Mouse (Mus musculus): ENCODE results near the gene Slc25a26. TPM values are rescaled to one million over a fixed set of nuclear protein-coding genes. Genes with fewer than 3 reads are reported as not detected.
A peak's percentile ranks its signal among the peaks of the same experiment; 100 is the strongest.

The Slc25a26 gene
- total RNA-seq, 2 experiments from 2014 or later, result 13.7 to 15.8 TPM

DNA sequence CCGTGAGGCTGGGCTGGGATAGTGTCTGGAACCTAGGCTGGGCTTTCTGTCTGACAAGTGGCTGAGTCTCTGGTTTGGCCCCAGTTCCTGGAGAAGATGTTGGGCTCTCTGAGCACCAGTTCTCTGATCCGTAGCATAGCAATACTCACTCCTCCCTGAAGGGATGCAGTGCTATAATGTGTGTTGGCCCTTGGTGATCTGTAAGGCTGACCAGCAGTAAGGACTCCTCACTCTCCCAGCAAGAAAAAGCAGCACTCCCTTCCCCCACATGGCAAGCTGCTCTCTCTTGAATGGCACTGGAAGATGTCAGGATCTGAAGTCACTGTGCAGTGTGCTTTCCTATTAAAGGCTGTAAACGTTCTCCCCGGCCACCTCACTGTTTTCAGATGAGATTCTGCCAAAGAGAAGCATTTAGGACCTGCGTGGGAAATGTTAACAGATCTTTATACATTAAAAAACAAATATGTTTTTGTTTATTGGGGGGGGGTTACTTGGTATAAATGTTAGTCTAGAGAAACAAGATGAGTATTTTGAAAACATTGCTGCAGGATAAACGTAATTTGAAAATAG, 94.0 kb downstream of the Slc25a26 start:
- intact Hi-C loops (cut with DNase I), result no loop called here
- DNase-seq (ENCODE audit: low spot score in 2 of 2), result no peak

DNA sequence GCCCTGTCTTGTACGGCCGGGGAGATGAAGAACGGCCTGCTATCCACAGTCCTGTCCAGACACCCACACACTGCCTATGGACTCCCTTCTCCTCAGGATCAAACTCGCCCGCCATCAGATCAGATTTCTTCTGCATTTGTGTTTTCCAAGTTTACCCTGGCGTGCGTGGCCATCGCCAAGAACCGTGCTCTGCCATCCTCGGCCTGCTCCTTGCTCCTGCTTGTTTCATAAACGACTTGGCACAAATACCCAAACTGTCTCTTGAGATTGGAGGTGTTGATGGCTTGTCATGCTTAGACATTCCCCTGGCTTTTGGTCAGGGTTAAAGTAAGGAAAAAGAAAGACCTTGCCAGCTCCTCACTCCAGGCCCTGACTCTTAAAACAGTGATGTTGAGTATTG, 94.6 kb downstream of the Slc25a26 start:
- intact Hi-C loops (cut with DNase I), result no loop called here
- no peak for DNase-seq (ENCODE audit: low spot score in 2 of 2)

GRCm38 (mm10) chr6:94595206-94595605, 95.1 kb downstream of the Slc25a26 start:
- intact Hi-C loops (cut with DNase I), result no loop called here
- DNase-seq (ENCODE audit: low spot score in 2 of 2), result no peak

DNA sequence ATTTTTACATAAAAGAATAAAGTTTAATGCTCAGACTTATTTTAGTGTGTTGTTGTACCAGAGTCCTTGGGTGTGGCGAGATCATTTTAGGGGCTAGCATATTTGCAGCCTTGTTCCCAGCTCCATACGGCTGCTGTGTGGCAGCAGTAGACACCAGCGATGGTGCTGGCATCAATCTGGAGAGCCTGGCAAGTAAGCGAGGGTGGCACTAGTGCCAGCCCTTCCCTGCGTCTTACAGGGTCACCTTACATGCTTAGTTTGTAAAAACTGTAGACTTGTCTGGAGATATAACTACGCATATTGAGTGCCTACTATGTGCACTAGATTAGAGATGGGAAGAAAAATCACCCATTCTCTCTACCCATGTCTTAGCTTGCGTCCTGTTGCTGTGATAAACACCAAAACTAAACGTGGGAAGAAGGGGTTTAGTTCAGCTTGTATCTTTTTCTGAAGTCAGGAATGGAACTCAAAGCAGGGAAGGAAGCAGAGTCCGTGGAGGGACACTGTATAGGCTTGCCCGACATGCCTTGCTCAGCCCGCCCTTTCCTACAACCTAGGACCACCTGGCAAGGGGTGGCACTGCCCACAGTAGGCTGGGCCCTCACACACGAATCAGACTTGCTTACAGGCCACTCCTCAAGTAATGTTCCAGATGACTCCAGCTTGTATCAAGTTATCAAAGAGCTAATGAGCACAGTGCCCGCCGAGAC, 96.1 kb downstream of the Slc25a26 start:
- intact Hi-C loops (cut with DNase I), result no loop called here
- no peak for DNase-seq (ENCODE audit: low spot score in 2 of 2)

- intact Hi-C loops (cut with DNase I), result no loop called here
- no peak for DNase-seq (ENCODE audit: low spot score in 2 of 2)
Measured at GRCm38 (mm10) chr6:94596761-94597485, 96.8 kb downstream of the Slc25a26 start.

GRCm38 (mm10) chr6:94598421-94598820, 98.3 kb downstream of the Slc25a26 start:
- intact Hi-C loops (cut with DNase I), result no loop called here
- DNase-seq (ENCODE audit: low spot score in 2 of 2), result no peak

DNA sequence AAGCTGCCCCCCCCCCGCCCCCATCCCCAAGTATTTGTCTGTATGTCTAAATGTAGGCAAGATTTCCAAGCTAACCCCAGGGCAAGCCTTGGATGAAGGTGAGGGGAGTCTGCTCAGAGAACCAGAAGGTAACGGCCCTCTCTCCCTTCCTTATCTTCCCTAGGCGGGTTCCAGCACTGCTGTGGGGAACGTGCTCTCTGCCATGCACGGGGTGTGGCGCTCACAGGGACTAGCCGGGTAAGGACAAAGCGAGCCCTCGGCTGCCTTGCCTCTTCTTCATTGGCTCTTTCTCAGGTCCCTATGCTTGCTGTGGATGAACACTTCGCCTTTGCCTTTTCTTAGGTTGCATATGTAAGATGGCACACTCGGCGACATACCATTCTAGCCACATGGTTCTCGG, 98.9 kb downstream of the Slc25a26 start:
- intact Hi-C loops (cut with DNase I), result no loop called here
- DNase-seq (ENCODE audit: low spot score in 2 of 2), result no peak

DNA sequence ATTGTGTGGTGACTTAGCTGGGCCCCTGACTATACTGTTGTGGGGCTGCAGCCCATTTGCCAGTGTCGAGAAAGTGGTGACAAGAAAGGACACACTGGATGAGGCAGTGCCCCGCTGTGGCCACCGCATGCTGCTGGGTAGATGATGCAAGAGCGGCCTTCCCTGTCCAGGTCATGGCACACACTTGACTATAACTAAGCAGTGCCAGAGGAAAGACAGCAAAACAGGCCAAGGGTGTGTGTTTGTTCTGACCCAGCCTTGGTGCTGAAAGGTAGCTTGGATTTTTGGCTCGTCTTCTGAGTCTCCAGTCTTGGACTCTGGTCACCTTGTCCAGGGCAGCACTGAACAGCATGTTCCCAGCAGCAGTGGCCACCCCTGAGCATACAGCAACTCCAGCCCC, 101.0 kb downstream of the Slc25a26 start:
- intact Hi-C loops (cut with DNase I), result no loop called here
- DNase-seq (ENCODE audit: low spot score in 2 of 2), result peak in 1 of 2 experiments; percentile 35

DNA sequence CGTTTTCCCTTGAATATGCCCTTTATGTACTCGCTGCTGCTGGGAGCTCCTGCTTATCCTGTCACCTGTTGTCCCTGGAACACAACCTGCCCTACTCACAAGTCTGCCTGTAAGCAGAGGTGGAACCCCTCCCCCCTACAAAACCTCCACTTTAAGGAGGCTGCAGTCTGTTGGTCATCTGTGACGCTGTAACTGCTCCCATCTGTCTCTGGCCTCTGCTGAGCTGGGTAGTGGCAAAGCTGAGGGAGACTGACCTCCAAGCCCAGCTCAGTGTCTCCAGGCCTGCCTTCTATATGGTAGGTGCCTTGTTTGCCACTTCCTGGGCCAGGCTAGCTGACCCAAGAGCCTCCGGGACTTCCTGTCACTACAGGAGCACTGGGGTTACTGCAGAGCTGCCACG, 101.7 kb downstream of the Slc25a26 start:
- DNase-seq (ENCODE audit: low spot score in 2 of 2), result no peak
- intact Hi-C loops (cut with DNase I), result no loop called here

GRCm38 (mm10) chr6:94604072-94604471, 103.9 kb downstream of the Slc25a26 start:
- DNase-seq (ENCODE audit: low spot score in 2 of 2), result no peak
- intact Hi-C loops (cut with DNase I), result no loop called here

GRCm38 (mm10) chr6:94604546-94604945, 104.4 kb downstream of the Slc25a26 start:
- no peak for DNase-seq (ENCODE audit: low spot score in 2 of 2)
- intact Hi-C loops (cut with DNase I), result no loop called here

GRCm38 (mm10) chr6:94613235-94613895, 113.2 kb downstream of the Slc25a26 start:
- DNase-seq (ENCODE audit: low spot score in 2 of 2), result no peak
- intact Hi-C loops (cut with DNase I), result no loop called here

DNA sequence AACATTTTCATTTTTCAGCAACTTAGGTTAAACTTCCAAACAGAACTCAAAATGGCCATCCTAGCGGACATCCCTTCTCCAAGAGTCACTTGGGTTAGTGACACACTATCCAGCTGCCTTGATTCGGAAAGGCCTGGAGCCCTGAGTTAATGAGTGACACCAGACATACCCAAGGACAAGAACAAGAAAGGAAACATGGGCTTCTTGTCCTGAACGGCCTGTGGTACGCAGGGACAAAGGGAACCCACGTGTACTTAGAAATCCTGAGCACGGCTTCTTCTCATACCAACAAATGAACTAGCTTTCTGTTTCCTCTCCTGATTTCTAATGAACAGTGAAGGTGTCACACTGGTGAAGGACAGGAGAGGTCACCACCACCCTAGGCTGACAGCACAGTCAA, 114.2 kb downstream of the Slc25a26 start:
- no peak for DNase-seq (ENCODE audit: low spot score in 2 of 2)
- intact Hi-C loops (cut with DNase I), result no loop called here

GRCm38 (mm10) chr6:94615936-94616335, 115.8 kb downstream of the Slc25a26 start:
- DNase-seq (ENCODE audit: low spot score in 2 of 2), result no peak
- intact Hi-C loops (cut with DNase I), result no loop called here

DNA sequence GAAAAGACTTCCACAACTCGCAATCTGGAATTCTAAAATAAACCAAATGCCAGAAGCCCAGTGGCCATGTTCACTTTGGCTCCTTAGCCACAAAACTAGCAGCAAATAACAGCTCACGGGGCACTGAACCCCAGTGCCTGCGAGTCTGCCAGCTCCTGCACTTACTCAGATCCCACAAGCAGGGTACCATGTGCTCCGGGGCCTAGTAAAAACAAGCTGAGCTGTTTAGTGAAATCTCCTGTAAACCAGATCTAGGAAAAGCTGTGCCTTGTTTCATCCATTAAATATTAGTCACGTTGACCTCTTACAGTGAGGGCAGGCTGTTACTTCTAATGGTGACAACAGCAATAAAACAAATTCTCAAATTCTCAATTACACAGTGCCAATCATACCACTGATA, 118.5 kb downstream of the Slc25a26 start:
- intact Hi-C loops (cut with DNase I), result no loop called here
- DNase-seq (ENCODE audit: low spot score in 2 of 2), result no peak

DNA sequence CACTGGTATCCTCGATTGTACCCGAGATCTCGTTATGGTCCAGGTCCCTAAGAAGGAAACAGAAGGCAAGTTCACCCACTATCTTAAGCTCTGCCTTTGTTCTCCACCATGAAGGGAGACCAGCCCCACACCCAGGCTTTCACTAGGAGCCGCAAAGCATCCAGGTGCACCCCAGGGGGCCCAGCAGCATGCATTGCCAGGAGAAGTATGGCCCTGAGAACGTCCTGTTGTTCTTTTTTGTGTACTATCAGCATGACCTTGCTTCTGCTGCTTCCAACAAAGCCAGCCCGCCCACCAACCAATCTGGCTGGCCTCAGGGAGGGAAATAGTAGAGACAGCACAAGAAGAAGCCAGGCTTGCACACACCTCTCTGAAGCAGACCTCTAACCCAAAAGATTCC, 120.2 kb downstream of the Slc25a26 start:
- intact Hi-C loops (cut with DNase I), result no loop called here
- DNase-seq (ENCODE audit: low spot score in 2 of 2), result no peak

- DNase-seq (ENCODE audit: low spot score in 2 of 2), result no peak
- intact Hi-C loops (cut with DNase I), result no loop called here
Measured at GRCm38 (mm10) chr6:94620801-94621301, 120.7 kb downstream of the Slc25a26 start.

- intact Hi-C loops (cut with DNase I), result loop anchor here (2.0 kb wide), 1 partner anchor 344 kb away; no protein-coding TSS in a partner anchor
- DNase-seq (ENCODE audit: low spot score in 2 of 2), result peak; percentile 61 to 77
Measured at GRCm38 (mm10) chr6:94622983-94623382, 122.9 kb downstream of the Slc25a26 start.

DNA sequence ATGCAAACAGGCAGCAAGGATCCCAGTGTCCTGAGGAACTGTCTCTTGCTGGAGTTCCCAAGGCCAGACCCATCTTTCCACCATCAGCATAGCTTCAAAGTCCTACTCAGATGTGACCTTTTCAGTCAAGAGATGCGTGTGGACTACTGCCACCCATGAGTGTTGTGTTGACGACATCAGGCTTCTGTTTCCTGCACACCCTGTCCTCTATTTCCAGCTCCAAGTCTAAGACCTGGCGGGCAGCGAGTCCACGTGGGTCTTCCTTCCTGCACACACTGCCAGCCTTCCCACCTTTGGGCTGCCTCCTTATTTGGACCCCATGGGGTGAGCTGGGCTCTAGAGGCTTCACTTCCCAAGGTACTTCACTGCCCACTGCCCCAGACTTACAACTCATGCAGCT, 124.4 kb downstream of the Slc25a26 start:
- intact Hi-C loops (cut with DNase I), result no loop called here
- no peak for DNase-seq (ENCODE audit: low spot score in 2 of 2)

DNA sequence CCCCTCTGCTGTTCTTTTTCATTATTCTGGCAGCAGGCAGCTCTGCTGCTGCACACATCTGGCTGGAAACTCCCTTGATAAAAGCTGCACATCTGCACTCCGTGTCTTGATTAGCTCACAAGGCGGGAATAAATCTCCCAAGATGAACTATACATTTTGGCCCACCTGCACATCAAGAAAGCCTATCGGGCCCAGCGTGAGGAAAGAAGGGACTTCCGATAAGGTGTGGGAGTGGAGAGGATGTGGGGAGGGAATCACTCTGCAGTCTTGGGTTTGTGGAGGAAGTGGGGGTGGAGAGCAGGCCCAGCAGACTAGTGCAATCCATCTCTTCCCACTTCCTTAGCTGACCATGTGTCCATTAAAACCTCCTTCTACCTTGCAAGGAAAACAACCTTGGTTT, 125.8 kb downstream of the Slc25a26 start:
- intact Hi-C loops (cut with DNase I), result loop anchor here (5.0 kb wide), 1 partner anchor 71 kb away; no protein-coding TSS in a partner anchor
- DNase-seq (ENCODE audit: low spot score in 2 of 2), result no peak

Measured in left cerebral cortex, postnatal 14 days (tissue).